In the genomic region with DNA sequence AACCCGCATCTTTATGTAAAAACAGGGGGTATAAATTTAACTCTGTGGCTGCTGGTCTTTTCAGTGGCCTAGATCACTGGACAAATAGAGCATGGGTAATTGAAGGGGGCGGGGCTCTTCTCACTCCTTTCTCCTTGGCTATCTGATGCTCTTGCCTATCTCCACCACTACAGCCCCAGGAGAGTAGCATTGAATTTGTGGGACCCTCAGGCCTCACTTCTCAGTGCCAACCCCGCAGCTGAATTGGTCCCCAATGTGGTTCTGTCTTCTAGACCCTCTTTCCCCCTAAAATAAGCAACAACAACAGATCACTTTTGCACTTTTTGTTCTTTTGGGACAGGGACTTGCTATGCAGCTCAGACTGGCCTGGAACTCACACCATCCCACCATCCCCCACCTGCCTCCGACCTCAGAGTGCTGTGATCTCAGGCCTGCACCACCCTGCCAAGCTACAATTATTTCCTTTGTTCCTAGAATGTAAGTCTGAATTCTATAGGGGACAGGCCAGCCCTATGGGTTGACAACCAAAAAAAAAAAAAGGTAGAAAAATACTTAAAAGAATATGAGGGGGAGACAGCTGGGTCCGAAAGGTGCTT, we compare ENCODE assay signal across 9 mouse cellular contexts. TPM values are rescaled to one million over a fixed set of nuclear protein-coding genes. Genes with fewer than 3 reads are reported as not detected.
DNase-seq lines count a peak whose midpoint lies in the region; ATAC-seq and TF ChIP-seq lines count a peak whose summit lies in the region.
"Had no signal": no experiment of that assay in that cellular context is flagged by ENCODE, and none has a peak within 500 bp of the region (broad histone marks: within the 10 kb centered on the region; RNA-seq: fewer than 3 reads in every experiment).

No protein-coding gene starts in this region.

- peak; percentile 36; the same call in 1 of the 2 replicates for ATAC-seq in forebrain, postnatal 0 days
- no peak for ATAC-seq in liver, postnatal 0 days

- no peak overlapping the region; the same call in 1 of the 2 replicates for H3K4me3 ChIP-seq in forebrain, postnatal 0 days (ENCODE audit: low read depth, low read length)
- 0 out of 2 replicates have a peak overlapping the region, but pooled peaks have one; percentile 3 for H3K4me3 ChIP-seq in liver, postnatal 0 days (ENCODE audit: low read depth, low read length)

- no peak for TF ChIP-seq POLR2A in brain, embryonic 14.5 days (IDR thresholded peaks at IDR 0.05; ENCODE audit: borderline replicate concordance, extremely low read depth, insufficient read depth, insufficient read length, poor library complexity, severe bottlenecking)

- H3K9me3 ChIP-seq in forebrain, postnatal 0 days (ENCODE audit: low read length) = no peaks in the 10 kb centered on the region
- no peaks in the 10 kb centered on the region for H3K9me3 ChIP-seq in liver, postnatal 0 days (ENCODE audit: low read length)

- DNase-seq in heart, adult 11 months = peak; percentile 49
- no peak for DNase-seq in heart, postnatal 25 days (ENCODE audit: low spot score)
- peak; percentile 51 for DNase-seq in brain, embryonic 14.5 days (ENCODE audit: low read depth)
- no peak for DNase-seq in forebrain, postnatal 0 days
- no peak for DNase-seq in liver, postnatal 0 days
- no peak for DNase-seq in yolk sac, embryonic 10.5 days (ENCODE audit: low spot score)
- DNase-seq in ovary, postnatal 36 days (ENCODE audit: low spot score) = no peak
- no peak for DNase-seq in adrenal gland, adult 2 months
- DNase-seq: adrenal gland, adult 8-10 months had no signal

- H3K9ac ChIP-seq in forebrain, postnatal 0 days = no peak overlapping the region
- H3K9ac ChIP-seq in liver, postnatal 0 days (replicated peaks) = no peak overlapping the region

- TF ChIP-seq CTCF in brain, embryonic 14.5 days (IDR thresholded peaks at IDR 0.05; ENCODE audit: borderline replicate concordance, extremely low read depth, insufficient read depth, insufficient read length) = no peak
- no peak for TF ChIP-seq CTCF in forebrain, postnatal 0 days (IDR thresholded peaks at IDR 0.05; ENCODE audit: low read depth)
- no peak for TF ChIP-seq CTCF in liver, postnatal 0 days (IDR thresholded peaks at IDR 0.05; ENCODE audit: low read depth)

- intact Hi-C loops in heart, postnatal 25 days (cut with DNase I) = no loop called here

- peaks cover 10% of the 10 kb centered on the region for H3K4me1 ChIP-seq in forebrain, postnatal 0 days (ENCODE audit: insufficient read depth)
- peaks cover 9% of the 10 kb centered on the region for H3K4me1 ChIP-seq in liver, postnatal 0 days (ENCODE audit: insufficient read depth)

- peak overlapping the region; percentile 29 for H3K4me2 ChIP-seq in forebrain, postnatal 0 days (ENCODE audit: low read depth)
- H3K4me2 ChIP-seq in liver, postnatal 0 days (ENCODE audit: low read depth, low read length) = peak overlapping the region; percentile 33; the same call in 1 of the 2 replicates

- peak overlapping the region; percentile 45; the same call in 1 of the 2 replicates for H3K27ac ChIP-seq in forebrain, postnatal 0 days (ENCODE audit: low read depth, low read length)
- peak overlapping the region; percentile 60; the same call in 1 of the 2 replicates for H3K27ac ChIP-seq in liver, postnatal 0 days (ENCODE audit: low read depth)

- no peak for TF ChIP-seq EP300 in liver, postnatal 0 days (IDR thresholded peaks at IDR 0.05; ENCODE audit: low read depth)

- no peaks in the 10 kb centered on the region for H3K36me3 ChIP-seq in forebrain, postnatal 0 days (ENCODE audit: insufficient read depth)
- no peaks in the 10 kb centered on the region for H3K36me3 ChIP-seq in liver, postnatal 0 days (replicated peaks; ENCODE audit: insufficient read depth, low read length)

- WGBS in forebrain, postnatal 0 days = 29% methylated on average over 5 of the region's 5 CpGs
- WGBS in liver, postnatal 0 days (ENCODE audit: insufficient replicate concordance) = 51% methylated on average over 5 of the region's 5 CpGs

- no peaks in the 10 kb centered on the region for H3K27me3 ChIP-seq in forebrain, postnatal 0 days (ENCODE audit: insufficient read depth, low read length)
- H3K27me3 ChIP-seq in liver, postnatal 0 days (ENCODE audit: insufficient read depth, low read length) = no peaks in the 10 kb centered on the region

RNA-seq across cellular contexts. Expression of a gene that starts 30.2 kb away (rescaled TPM):
- total RNA-seq in heart, postnatal 25 days (2021) = 10 to 100 TPM; 44.9 to 52.5 TPM
- polyA plus RNA-seq in brain, embryonic 14.5 days (2012; rRNA removed) = 33.7 and 43.3 TPM in 2 replicates
- total RNA-seq in forebrain, postnatal 0 days (2014; rRNA removed) = 22.2 and 28.1 TPM in 2 replicates
- 23.5 and 28.7 TPM in 2 replicates for polyA plus RNA-seq in forebrain, postnatal 0 days (2015; fragmentation: Nextera tagmentation; extraction: Ambion mirVana)
- polyA plus RNA-seq in liver, postnatal 0 days (2015; fragmentation: Nextera tagmentation; extraction: Ambion mirVana) = 30.4 and 37.3 TPM in 2 replicates
- total RNA-seq in adrenal gland, adult 2 months (2021) = 100 to 1,000 TPM in 1 of 2 experiments, 10 to 100 TPM in 1; 94.6 to 133 TPM
- polyA plus RNA-seq in adrenal gland, adult 2 months (2012; rRNA removed) = 26.3 and 28.7 TPM in 2 replicates

Comparison
In these comparisons a context has a peak if more than half of its experiments do, and no peak if none do; other contexts are left out.
1. DNase-seq: peak in heart, adult 11 months (single experiment) and brain, embryonic 14.5 days (single experiment); none in heart, postnatal 25 days (single experiment), forebrain, postnatal 0 days (single experiment), liver, postnatal 0 days (single experiment), yolk sac, embryonic 10.5 days (single experiment), ovary, postnatal 36 days (single experiment) and adrenal gland, adult 2 months (single experiment).